Mouse (Mus musculus): ENCODE measurements around the gene Yes1. TPM values are rescaled to one million over a fixed set of nuclear protein-coding genes. Genes with fewer than 3 reads are reported as not detected.
A peak's percentile ranks its signal among the peaks of the same experiment; 100 is the strongest.
"Not testable (repeated sequence)": the region's sequence is repeated elsewhere in the genome, so short reads cannot be mapped to it uniquely, and the experiment has no call there.

The Yes1 gene
- polyA plus RNA-seq (2017; shearing (Covaris generic)) = under 1 TPM; 0.09 to 0.60 (median 0.30) TPM

DNA sequence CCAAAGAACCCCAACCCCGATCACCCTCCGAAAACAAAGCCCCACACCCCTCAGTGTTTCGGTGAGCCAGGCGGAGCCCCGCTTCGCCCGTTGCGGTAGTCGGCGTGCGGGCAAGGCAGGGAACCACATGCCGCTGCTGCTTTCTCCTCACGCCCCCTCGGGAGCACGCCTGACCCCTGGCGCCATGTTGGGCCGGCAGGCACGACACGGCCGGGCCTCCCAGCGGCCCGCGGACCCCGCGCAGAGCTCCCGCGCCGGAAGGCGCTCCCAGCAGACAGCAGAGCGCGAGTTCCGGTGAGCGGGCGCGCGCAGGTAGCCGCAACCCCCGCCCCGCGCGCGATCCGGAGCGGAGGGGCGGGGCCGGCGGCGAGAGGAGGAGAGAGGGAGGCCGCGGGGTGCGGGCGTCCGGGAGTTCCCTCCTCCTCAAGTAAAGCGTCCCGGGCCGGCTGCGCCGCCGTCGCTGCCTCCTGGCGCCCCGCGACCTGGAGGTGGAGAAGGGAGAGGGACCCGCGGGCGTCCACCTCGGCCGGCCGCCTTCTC is at the start of gene Yes1:
Yes1 (plus strand) TSS at position 371 of the 540 bp plus-strand sequence.
- peak; percentile 81 for ATAC-seq

DNA sequence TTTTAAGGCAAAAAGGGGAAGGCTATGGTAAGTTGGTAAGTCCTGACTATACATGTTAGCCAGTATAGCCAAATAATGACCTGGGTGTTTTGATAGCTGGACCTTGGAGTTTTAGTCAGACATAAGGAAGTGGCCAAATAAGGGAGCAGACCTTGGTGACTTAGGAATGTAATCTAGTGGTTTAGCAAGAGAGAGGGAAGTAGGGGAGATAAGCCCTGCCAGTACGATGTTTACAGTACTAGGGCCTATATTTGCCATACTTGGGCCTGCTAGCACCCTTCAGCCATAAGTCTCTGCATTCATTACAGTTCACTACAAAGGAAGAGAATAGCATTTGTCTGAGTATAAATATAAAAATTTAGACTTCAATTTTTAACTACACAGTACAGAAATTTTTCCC is 46.3 kb upstream of the Yes1 start:
- ATAC-seq = no peak

DNA sequence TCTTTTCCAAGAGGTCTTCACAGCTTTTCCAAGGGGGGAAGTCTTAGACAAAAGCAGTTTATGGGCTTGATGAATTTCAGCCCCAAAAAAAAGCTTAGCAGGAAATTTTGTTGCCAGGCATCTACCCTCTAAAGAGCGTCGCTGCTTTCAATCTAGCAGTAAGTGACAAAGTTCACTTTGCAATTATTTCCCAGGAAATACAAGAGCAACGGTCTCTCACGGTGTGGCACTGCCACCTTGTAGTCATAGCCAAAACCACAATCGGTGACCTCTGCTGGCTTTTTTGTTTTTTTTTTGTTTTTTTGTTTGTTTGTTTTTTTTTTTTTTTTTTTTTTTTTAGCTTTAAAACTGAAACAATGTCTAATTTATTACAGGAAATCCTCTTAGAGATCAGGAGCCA is 39.2 kb upstream of the Yes1 start:
- ATAC-seq = no peak

DNA sequence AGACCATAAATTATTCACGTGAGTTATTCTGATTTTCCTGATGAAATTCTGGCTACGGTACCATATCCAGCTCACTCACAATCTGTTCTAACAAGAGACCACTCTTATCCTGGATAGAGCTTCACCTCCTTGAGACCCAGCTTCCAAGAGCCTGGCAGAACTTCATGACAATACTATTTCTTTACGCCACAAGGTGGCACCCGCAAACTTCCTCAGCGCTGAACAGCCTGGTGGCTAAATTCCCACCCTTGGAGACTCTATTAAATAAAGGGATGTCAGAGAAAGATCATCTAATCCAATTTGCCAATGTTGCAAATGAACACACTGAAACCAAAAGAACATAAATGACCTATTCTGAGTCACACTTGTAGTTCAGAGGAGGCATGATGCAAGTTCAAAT is 22.8 kb upstream of the Yes1 start:
- no peak for ATAC-seq

DNA sequence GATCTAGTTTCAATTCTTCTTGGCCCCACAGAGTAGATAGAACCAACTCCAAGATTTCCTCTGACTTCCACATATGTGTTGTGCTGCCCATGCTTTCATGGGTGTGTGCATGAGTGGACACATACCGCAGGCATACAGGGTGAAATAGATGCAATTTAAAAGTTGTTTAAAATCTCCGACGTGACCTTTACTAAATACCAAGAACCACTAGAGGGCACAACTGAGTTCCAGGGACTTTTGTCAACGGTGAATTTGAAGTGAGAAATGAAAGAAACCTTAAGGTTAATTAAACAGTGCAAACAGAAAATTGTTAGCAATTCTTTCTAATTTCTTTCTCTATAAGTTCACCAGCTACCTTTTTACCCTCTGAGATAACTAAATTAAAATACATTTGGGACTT is 17.2 kb upstream of the Yes1 start:
- ATAC-seq = no peak

DNA sequence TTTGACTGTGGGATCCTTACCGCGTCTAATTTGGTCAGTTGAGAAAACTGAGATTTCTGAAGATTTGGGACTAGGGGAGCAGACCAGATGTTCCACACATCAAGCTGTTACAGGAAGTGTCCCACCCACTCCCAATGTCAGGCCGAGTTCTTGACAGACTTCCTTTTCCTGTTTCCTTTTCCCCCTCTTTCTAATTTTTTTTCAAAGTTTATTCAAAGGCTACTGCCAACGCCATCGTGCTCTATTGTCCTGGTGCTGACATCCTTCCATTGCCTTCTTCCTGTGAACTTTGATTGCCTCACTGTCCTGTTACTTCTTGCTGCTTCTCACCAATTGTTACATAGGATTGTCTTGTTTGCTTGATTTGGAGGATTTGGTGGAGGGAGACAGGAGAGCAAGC is 16.6 kb upstream of the Yes1 start:
- no peak for ATAC-seq

DNA sequence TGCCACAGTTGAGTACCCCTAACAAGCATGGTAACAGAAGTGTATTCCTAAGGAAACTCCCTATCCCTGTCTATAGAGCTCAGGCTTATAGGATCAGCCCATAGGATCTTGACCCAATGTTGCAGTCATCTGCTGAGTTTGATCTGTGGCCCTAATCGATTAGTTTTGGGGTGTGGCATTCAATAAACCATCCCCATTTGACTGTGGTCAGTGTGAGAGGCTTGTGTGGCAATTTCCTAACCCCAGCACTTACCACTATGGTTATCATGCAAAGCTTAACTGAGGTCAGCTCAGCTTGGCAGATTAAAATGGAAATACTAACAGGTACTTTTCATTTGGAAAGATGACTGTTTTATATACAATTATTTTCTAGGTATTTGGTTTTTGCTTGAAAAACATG is 5.1 kb upstream of the Yes1 start:
- no peak for ATAC-seq

DNA sequence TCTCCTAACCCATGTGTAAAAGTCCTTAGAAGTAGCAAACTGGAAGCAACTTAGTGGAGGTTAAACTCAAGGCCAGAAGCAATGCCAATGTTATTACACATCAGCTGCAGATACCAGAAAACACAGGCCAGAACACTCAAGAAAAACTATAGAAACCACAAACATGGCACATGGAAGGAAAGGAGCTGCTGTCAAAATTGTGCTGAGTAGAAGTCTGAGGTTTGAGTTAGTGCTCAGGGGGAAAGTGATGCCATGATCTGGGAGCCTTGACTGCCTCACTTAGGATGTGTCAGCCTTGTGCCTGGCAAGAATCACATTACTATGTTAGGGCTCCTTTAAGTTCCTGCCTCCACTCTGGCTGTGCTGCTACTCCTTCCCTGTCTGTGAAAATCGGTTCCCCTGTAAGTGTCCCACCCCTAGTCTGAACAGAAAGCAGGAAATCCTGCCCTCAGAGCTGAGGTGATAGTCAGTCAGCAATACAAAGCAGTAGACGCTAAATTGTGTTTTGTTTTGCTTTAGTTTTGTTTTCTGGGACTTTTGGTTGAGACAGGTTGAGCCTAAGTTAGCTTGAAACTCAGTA is 3.1 kb upstream of the Yes1 start:
- no peak for ATAC-seq

DNA sequence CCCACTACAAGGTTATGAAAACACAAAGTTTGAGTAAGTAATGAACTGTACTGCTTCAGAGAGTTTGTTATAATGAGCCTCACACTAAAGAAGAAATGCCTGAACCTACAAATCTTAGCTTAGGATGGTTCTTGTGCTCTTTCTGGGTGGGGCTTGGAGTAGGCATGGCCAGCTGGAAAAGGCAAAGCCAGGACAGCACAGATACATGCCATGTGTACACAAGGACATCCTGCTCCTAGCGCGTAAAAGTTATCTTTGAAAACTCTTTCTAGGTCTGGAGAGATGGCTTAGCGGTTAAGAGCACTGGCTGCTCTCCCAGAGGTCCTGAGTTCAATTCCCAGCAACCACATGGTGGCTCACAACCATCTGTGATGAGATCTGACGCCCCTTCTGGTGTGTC is 2.5 kb upstream of the Yes1 start:
- no peak for ATAC-seq

DNA sequence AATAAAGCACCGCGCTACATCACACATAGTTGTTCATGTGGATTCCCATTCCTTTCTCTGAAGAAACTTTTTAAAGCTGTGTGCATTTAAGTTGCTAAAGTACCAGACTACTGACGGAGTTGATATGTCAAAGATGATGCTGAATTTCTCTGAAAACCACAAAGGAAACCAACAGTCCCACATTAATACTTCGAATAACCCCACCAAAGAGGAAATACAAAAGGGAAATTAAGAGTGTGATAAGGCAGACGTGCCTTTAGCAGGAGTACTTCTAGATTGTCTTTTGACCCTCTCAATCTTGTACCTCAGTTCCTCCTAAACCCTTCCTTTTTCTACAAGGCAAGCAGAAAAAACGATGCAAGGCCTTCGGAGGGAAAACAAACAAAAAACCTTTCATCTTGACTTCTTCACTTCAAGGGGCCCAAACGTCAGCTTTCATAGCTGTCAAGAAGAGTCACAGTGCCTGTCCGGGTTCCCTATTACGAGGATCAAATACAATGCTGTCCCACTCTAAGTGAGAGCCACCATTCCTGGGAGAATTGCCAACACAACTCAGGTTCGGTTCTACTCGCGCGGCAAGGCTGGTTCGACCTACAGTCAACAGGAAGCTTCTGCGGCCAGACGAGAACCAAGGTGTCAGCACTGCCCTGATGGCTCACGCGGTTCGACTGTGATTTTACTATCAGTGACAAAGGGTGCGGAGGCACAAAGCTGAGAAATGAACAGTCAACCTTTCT is 739 bp upstream of the Yes1 start:
- peak; percentile 43 for ATAC-seq

DNA sequence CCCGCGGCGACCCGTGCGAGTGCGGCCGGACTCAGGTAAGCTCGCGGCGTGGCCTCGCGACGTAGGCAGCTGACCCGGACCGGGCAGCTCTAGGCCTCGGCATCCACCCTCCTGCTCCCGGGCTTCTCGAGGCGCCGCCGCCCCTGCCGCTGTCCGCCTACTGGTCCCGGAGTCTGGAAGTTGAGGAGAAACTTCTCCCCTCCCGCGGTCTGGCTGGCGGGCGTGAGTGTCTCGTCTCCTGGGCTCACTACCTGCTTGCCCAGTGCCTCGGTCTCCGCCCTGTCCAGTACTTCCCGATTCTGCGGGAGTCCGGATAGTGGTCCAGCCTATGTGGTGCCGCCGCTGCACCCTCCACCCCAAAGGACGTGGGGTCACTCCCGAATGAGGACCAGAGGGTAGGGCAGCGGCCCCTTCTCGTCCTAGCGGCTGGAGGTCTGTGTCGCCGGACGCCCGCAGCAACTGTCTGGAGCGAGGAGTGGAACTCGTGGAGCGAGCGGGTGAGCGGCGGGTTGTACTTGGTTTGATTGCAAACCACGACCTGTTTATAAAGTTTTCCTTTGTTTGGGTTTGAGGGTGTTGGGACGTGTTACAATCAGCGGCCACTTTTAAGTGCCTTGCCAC is 480 bp downstream of the Yes1 start:
- ATAC-seq = peak; percentile 7

DNA sequence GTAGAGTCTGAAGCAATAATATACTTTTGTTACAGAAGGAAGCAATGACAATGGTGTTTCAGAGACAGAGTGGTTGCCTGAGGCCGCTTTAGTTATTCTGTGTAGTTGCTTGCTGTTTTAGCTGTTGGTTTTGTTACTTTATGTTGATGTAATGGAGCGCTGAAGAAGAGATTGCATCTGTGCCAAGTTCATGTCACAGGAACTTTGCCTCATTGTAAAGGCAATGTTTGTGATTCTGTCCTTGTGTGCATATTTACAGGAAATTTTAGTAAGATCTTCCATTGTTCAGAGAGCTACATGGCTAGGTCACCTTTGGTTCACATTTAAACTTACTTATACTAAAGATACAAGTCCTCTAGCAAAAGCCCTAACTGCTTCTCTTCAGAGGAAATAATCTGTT is 3.3 kb downstream of the Yes1 start:
- no peak for ATAC-seq

DNA sequence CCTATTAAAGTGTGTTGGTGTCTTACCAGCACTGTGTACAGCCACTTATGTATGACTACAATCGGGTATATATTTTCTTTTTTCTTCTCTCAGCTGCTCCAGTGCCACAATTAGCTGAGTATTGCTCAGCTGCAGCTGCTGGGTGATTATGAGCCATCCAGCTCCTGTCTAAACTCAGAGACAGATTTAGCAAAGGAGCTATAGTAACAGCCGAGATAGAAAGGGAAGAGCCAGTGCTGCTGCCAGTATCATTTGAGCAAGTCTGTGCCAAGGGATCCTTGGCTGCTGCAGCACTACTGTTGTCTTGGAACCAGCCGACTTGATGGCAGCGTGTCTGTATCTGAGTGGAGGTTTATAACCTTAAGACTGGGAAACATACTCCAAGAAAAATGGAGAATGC is 3.7 kb downstream of the Yes1 start:
- no peak for ATAC-seq

DNA sequence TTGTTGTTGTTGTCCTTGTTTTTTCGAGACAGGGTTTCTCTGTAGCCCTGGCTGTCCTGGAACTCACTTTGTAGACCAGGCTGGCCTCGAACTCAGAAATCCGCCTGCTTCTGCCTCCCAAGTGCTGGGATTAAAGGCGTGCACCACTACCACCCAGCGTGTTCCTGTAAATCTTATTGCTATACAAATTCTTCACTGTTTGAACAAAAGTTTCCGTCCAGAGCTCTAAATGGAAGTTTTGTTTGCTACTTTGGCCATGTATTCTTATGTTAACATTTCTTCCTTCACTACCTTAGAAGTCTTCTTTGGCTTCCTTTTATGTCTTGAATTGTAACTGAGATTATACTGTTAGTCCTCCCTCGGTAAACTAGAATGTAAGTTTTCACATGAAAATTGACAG is 5.5 kb downstream of the Yes1 start:
- not testable (repeated sequence) for ATAC-seq

DNA sequence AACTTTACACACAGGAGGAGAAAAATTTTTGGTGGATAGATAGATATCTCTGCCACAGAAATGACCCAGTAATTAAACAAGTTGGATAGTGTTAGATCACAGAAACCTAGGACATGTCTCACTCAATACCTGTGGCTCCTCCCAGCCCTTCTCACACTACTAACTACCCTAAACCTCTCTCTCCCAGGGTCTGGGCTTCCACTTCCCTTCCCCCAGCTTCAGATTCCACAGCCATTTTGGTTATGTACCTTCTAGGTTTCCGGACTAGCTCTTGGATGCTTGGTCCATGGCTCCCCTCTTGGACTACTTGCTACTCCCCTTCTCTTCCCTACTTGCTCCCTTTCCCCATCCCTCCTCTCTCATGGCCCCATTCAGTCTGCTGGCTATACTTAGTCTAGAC is 6.9 kb downstream of the Yes1 start:
- ATAC-seq = no peak

DNA sequence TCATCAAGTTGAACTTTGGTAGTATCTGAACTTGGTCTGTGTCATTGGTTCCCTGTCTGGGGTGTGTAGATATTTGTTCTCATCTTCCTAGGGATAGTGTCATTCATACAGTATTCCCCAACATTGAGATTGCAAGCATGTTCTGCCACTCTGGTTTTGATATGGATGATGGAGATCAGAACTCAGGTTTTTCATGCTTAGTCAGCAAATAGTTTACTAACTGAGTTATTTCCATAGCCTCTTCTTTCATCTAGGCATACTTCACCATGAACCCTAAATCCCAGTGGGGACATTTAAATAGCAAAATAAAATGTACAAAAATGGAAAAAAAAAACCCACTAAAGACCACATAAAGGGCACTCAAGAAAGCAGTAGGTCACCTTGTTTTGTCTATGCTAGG is 12.7 kb downstream of the Yes1 start:
- no peak for ATAC-seq

DNA sequence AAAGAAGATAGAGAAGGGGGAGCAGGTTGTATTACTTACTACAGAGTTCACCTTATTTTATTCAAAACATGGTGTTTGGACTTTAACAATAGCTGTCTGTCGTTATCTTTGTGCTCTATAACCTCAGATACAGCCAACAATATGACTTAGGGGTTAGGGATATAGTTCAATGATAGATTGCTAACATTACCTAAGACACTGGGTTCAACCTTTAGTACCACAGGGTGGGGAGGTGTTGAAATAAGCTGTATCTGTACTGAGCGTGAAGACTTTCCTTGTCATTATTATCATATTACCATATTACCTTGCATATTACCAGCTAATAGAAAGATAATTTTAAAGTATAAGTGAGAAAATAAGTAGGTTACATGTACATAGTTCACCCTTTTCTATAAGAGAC is 13.8 kb downstream of the Yes1 start:
- no peak for ATAC-seq

DNA sequence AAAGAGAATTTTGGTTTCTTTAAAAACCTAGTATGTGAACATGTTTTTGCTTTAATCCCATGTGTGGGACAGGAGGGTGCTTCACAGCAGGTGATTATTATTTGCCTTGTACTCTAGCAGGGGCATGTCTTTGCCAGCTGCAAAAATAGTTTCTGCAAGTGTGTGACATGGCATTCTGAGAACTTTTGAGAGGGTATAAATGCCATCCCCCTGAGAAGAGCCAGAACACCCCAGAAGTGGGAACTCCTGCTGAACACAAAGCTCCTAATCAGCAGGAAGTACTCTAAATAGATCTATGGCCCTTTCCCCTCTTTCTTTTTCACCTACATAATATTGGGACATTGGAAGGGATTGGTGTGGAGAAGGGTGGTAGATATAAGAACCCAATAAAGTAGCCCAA is 22.2 kb downstream of the Yes1 start:
- no peak for ATAC-seq

DNA sequence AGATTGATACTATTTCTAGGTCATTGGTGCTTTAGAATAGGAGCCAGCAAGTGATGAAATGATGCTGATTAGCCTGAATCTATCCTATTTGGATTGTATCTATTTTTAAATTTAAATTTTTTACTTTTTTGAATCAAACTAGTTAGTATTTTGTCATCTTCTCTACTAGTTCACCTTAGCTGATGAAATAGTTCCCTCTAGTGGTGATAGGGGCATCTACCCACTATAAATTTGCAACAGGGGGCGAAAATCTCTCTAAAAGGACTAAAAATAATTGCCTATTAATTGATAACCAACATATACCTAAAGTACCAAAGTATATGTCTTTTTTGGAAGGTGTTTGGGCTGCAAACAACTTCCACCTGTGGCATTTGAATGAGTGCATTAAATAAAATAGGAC is 46.4 kb downstream of the Yes1 start:
- no peak for ATAC-seq

DNA sequence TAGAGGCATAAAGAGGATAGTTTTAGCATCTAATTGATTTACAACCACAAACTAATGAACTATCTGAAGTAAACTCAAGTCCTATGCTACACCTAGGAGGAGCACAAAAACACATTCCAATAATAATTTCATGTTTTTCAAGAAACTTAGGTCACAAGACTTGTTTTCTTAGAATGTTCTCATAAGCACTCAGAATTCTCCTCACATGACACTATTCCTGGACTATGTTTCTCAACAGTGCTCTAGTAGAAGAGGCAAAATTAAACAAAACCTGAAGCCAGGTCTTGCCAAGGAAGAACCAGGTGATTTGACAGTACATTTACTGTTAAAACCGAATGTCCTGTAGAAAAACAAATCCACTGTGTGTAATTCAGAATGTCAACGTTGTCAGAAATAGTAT is 71.5 kb downstream of the Yes1 start:
- no peak for ATAC-seq

DNA sequence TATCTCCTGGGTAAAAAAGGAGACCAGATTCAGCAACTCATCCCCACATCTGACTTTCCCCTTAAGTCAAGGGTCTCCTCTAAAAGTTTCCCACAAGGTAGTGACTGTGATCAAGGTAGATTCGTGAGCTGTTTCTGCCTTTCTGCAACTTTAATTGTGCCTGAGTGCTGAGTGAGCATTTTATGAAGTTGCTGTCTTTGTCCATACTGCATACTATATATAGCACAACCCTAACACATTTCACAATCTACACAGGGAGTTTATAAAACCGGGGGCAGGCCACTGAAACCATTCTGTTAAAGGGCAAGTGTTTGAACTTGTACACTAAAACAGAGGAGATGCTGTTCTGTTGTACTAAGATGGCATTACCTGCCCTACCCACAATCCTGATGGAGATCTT is 82.4 kb downstream of the Yes1 start:
- ATAC-seq = no peak

DNA sequence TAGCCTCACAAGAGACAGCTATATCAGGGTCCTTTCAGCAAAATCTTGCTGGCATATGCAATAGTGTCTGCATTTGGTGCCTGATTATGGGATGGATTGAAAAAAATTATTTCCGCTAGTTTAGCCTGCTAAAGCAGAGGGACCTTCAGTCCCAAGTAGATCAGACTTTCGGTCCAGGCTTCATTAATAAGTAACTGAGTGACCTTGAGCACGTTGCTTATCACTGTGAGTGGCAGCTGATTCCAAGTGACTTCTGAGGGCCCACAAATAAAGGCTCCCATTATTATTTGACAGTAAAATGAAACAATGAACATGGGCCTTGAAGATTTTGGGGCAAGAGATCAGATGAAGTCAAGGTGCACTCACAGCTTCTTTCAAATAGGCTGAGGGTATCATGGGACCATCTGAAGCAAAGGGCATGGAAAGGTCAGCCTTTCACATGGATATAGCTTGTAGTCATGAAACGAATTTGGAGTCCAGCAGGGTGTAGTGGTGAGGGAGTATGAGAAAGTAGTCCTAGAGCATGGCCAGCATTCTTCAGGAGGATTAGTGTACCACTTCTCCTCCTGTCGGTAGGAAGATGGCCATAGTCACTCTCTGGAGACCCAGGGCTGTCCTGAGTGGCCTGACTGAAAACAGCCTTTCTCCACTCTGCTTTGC is 86.4 kb downstream of the Yes1 start:
- ATAC-seq = no peak

DNA sequence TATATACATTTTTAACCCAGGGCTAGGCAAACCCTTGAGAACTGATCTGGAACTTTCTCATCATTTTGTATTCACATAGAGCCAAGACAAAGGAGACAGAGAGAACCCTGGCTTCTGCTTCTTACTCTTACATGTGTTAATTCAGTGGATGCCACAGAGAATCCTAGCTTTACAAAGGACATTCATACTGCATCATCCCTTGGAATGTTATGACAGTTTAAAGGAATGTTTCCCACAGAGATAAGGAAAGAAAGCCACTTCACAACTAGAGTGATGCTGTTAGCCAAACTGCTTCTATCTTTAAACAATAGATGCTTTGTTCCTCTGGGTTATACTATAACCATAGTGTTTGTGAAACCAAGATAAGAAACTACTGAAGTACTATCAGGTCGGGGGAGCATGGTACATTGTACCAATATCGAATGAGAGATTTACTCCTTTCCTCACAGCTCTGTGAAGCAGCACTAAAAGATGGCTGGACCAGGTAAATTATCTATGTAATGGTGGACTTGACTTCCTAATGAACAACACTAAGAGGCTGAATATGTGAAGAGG is 95.3 kb downstream of the Yes1 start:
- no peak for ATAC-seq

All from inflammation-experienced regulatory T-cells, adult 6 months (primary cell).